Mouse (Mus musculus) CH12.LX (cell line): Measurements from ENCODE around the gene Lrrc63. TPM values are rescaled to one million over a fixed set of nuclear protein-coding genes. Genes with fewer than 3 reads are reported as not detected.

Experiments used
- DNase-seq: peaks from one replicate; pipeline ENCODE4 v3.0.0-alpha.2; 2013; ENCODE audit errors: extremely low read depth
- H3K27ac ChIP-seq: 2 replicates; pipeline ENCODE4 v1.5.1; 2012; ENCODE audit warnings: low read depth, mild to moderate bottlenecking, control low read depth, moderate library complexity; ENCODE audit not compliant: insufficient read depth
- H3K27me3 ChIP-seq: replicated peaks from 2 replicates; pipeline ENCODE3; 2012; ENCODE audit warnings: inconsistent platforms
- H3K36me3 ChIP-seq, 2 experiments: replicated peaks in 1 of 2; 2 replicates each; pipeline versions ENCODE3 to v1.6.1; 2012; ENCODE audit warnings: inconsistent platforms in 1 of 2, low read length in 1 of 2, mild to moderate bottlenecking in 1 of 2, mixed read lengths in 1 of 2, moderate library complexity in 1 of 2; ENCODE audit not compliant: control insufficient read depth in 1 of 2, insufficient read depth in 1 of 2
- H3K4me1 ChIP-seq, 2 experiments: 2 replicates each; pipeline ENCODE4 v1.6.1; 2012; ENCODE audit warnings: inconsistent platforms in 1 of 2, moderate library complexity in 1 of 2; ENCODE audit not compliant: insufficient read depth in 2 of 2, control insufficient read depth in 1 of 2
- H3K4me2 ChIP-seq: 2 replicates; pipeline ENCODE4 v1.6.1; 2012; ENCODE audit warnings: low read depth, mild to moderate bottlenecking, control low read depth; ENCODE audit not compliant: poor library complexity, insufficient read depth, severe bottlenecking
- H3K4me3 ChIP-seq, 3 experiments: fragments of 150-350 bp in 1 of 3; sonication (generic) in 1 of 3; replicated peaks in 1 of 3; 2 replicates each; pipeline versions ENCODE3 to v1.5.1; 2011 to 2012; ENCODE audit warnings: low read depth in 2 of 3, low read length in 2 of 3, mild to moderate bottlenecking in 2 of 3, moderate library complexity in 2 of 3, control low read depth in 1 of 3, improper control_type of control experiment in 1 of 3, inconsistent platforms in 1 of 3, mixed read lengths in 1 of 3; ENCODE audit not compliant: poor library complexity in 1 of 3
- H3K79me2 ChIP-seq: replicated peaks from 2 replicates; pipeline ENCODE4 v1.6.1; 2012; ENCODE audit warnings: mild to moderate bottlenecking, moderate library complexity; ENCODE audit not compliant: control insufficient read depth, poor library complexity, insufficient read depth, severe bottlenecking; ENCODE audit errors: extremely low read depth
- H3K9ac ChIP-seq: 2 replicates; pipeline ENCODE4 v1.6.1; 2012; ENCODE audit warnings: low read depth, mild to moderate bottlenecking, control low read depth, moderate library complexity; ENCODE audit not compliant: insufficient read depth
- H3K9me3 ChIP-seq: replicated peaks from 2 replicates; pipeline ENCODE3; 2012; ENCODE audit warnings: low read length, inconsistent platforms, mixed read lengths
- BHLHE40 ChIP-seq: IDR thresholded peaks from 2 replicates; pipeline ENCODE4 v1.6.1; 2011; ENCODE audit warnings: mild to moderate bottlenecking, low read depth, low read length, improper control_type of control experiment
- CHD1 ChIP-seq: IDR thresholded peaks from 2 replicates; pipeline ENCODE4 v1.6.1; 2012; ENCODE audit warnings: low read depth, low read length, improper control_type of control experiment, inconsistent platforms
- CHD2 ChIP-seq: IDR thresholded peaks from 2 replicates; pipeline ENCODE4 v1.6.1; 2011; ENCODE audit warnings: low read length, improper control_type of control experiment
- E2F4 ChIP-seq: IDR thresholded peaks from 2 replicates; pipeline ENCODE4 v1.6.1; 2011; ENCODE audit warnings: low read depth, low read length, improper control_type of control experiment; ENCODE audit not compliant: insufficient replicate concordance
- ELF1 ChIP-seq: IDR thresholded peaks from 2 replicates; pipeline ENCODE4 v1.6.1; 2014; ENCODE audit warnings: low read depth, mild to moderate bottlenecking, inconsistent platforms, low read length, improper control_type of control experiment
- EP300 ChIP-seq: IDR thresholded peaks from 2 replicates; pipeline ENCODE4 v1.6.1; 2011; ENCODE audit warnings: low read length, improper control_type of control experiment
- ETS1 ChIP-seq: conservative IDR thresholded peaks from 2 replicates; pipeline ENCODE4 v1.6.1; 2012; ENCODE audit warnings: low read depth, mild to moderate bottlenecking, inconsistent platforms, low read length, improper control_type of control experiment, moderate library complexity
- GABPA ChIP-seq: IDR thresholded peaks from 2 replicates; pipeline ENCODE4 v1.6.1; 2012; ENCODE audit warnings: low read depth, low read length, improper control_type of control experiment, inconsistent platforms; ENCODE audit not compliant: insufficient replicate concordance
- HCFC1 ChIP-seq: IDR thresholded peaks from 2 replicates; pipeline ENCODE4 v1.6.1; 2012; ENCODE audit warnings: low read depth, mild to moderate bottlenecking, inconsistent platforms, low read length, improper control_type of control experiment
- IRF4 ChIP-seq: IDR thresholded peaks from 2 replicates; pipeline ENCODE4 v1.6.1; 2014; ENCODE audit warnings: low read depth, mild to moderate bottlenecking, inconsistent platforms, low read length, improper control_type of control experiment
- JUN ChIP-seq: IDR thresholded peaks from 2 replicates; pipeline ENCODE4 v1.6.1; 2011; ENCODE audit warnings: low read depth, mild to moderate bottlenecking, low read length, improper control_type of control experiment, moderate library complexity; ENCODE audit not compliant: insufficient read depth
- JUND ChIP-seq: conservative IDR thresholded peaks from 2 replicates; pipeline ENCODE4 v1.6.1; 2011; ENCODE audit warnings: low read depth, low read length, improper control_type of control experiment
- KAT2A ChIP-seq: IDR thresholded peaks from 2 replicates; pipeline ENCODE4 v1.6.1; 2012; ENCODE audit warnings: low read length, improper control_type of control experiment, inconsistent platforms; ENCODE audit not compliant: insufficient replicate concordance
- MAFK ChIP-seq: IDR thresholded peaks from 2 replicates; pipeline ENCODE4 v1.6.1; 2011; ENCODE audit warnings: low read length, improper control_type of control experiment; ENCODE audit not compliant: insufficient replicate concordance
- MAX ChIP-seq: IDR thresholded peaks from 2 replicates; pipeline ENCODE4 v1.6.1; 2011; ENCODE audit warnings: low read length, improper control_type of control experiment
- MAZ ChIP-seq: IDR thresholded peaks from 2 replicates; pipeline ENCODE4 v1.6.1; 2012; ENCODE audit warnings: low read depth, mild to moderate bottlenecking, inconsistent platforms, low read length, improper control_type of control experiment, moderate library complexity
- MEF2A ChIP-seq: IDR thresholded peaks from 2 replicates; pipeline ENCODE4 v1.6.1; 2014; ENCODE audit warnings: low read depth, mild to moderate bottlenecking, inconsistent platforms, low read length, improper control_type of control experiment, borderline replicate concordance
- MXI1 ChIP-seq: IDR thresholded peaks from 2 replicates; pipeline ENCODE4 v1.6.1; 2011; ENCODE audit warnings: mild to moderate bottlenecking, low read depth, low read length, improper control_type of control experiment
- MYC ChIP-seq: IDR thresholded peaks from 2 replicates; pipeline ENCODE4 v1.6.1; 2011; ENCODE audit warnings: low read depth, mild to moderate bottlenecking, improper control_type of control experiment, low read length
- NELFE ChIP-seq: IDR thresholded peaks from 2 replicates; pipeline ENCODE4 v1.6.1; 2011; ENCODE audit warnings: low read depth, low read length, improper control_type of control experiment
- NRF1 ChIP-seq: IDR thresholded peaks from 2 replicates; pipeline ENCODE4 v1.6.1; 2014; ENCODE audit warnings: low read depth, mild to moderate bottlenecking, inconsistent platforms, low read length, improper control_type of control experiment, moderate library complexity
- POLR2A ChIP-seq: IDR thresholded peaks from 2 replicates; pipeline ENCODE4 v1.6.1; 2011; ENCODE audit warnings: low read depth, mild to moderate bottlenecking, improper control_type of control experiment, low read length
- POLR2AphosphoS2 ChIP-seq: IDR thresholded peaks from 2 replicates; pipeline ENCODE4 v1.6.1; 2011; ENCODE audit warnings: low read depth, low read length, improper control_type of control experiment
- RAD21 ChIP-seq: IDR thresholded peaks from 2 replicates; pipeline ENCODE4 v1.6.1; 2011; ENCODE audit warnings: low read depth, mild to moderate bottlenecking, low read length, improper control_type of control experiment, moderate library complexity
- SIN3A ChIP-seq: IDR thresholded peaks from 2 replicates; pipeline ENCODE4 v1.6.1; 2012; ENCODE audit warnings: low read length, improper control_type of control experiment, inconsistent platforms
- TCF12 ChIP-seq: IDR thresholded peaks from 2 replicates; pipeline ENCODE4 v1.6.1; 2014; ENCODE audit warnings: low read depth, mild to moderate bottlenecking, inconsistent platforms, low read length, improper control_type of control experiment
- UBTF ChIP-seq: IDR thresholded peaks from 2 replicates; pipeline ENCODE4 v1.6.1; 2012; ENCODE audit warnings: low read depth, mild to moderate bottlenecking, inconsistent platforms, low read length, improper control_type of control experiment, moderate library complexity
- USF1 ChIP-seq: IDR thresholded peaks from 2 replicates; pipeline ENCODE4 v1.6.1; 2014; ENCODE audit warnings: low read depth, mild to moderate bottlenecking, inconsistent platforms, low read length, improper control_type of control experiment
- ZC3H11A ChIP-seq: IDR thresholded peaks from 2 replicates; pipeline ENCODE4 v1.6.1; 2012; ENCODE audit warnings: low read depth, mild to moderate bottlenecking, inconsistent platforms, low read length, improper control_type of control experiment
- ZMIZ1 ChIP-seq: IDR thresholded peaks from 2 replicates; pipeline ENCODE4 v1.6.1; 2012; ENCODE audit warnings: low read depth, mild to moderate bottlenecking, inconsistent platforms, low read length, improper control_type of control experiment
- ZNF384 ChIP-seq: IDR thresholded peaks from 2 replicates; pipeline ENCODE4 v1.6.1; 2012; ENCODE audit warnings: low read depth, low read length, improper control_type of control experiment, inconsistent platforms
- dilution Hi-C: fragments of 300-500 bp; cut with MboI; formaldehyde crosslinking; loops from 2 replicates; pipeline ENCODE4 v1.14.3; 2020; ENCODE audit warnings: low sequenced_read_pairs; ENCODE audit not compliant: extremely low pct_unique_long_range_greater_than_20kb, extremely low pct_ligation_motif_present
- in situ Hi-C: fragments of 300-500 bp; cut with MboI; formaldehyde crosslinking; loops from 3 replicates; pipeline ENCODE4 v1.14.3; 2019; ENCODE audit warnings: low sequenced_read_pairs, low pct_ligation_motif_present, low pct_unique_long_range_greater_than_20kb, mixed read lengths
- polyA plus RNA-seq: library from polyadenylated mRNA; unstranded; fragments of >175 nt; gene quantifications from 2 replicates; pipeline ENCODE4 v1.2.1, GENCODE M21; 2012; ENCODE audit warnings: low read depth; ENCODE audit not compliant: insufficient read length
- total RNA-seq, 2 experiments: library from RNA; depleted of rRNA; stranded (reverse); fragments of 300-350 nt in 1 of 2; fragments of >200 nt in 1 of 2; gene quantifications; 2 replicates each; pipeline ENCODE4 v1.2.3; 2012 to 2014

The Lrrc63 gene
- total and polyA plus RNA-seq, 3 experiments = not detected

DNA sequence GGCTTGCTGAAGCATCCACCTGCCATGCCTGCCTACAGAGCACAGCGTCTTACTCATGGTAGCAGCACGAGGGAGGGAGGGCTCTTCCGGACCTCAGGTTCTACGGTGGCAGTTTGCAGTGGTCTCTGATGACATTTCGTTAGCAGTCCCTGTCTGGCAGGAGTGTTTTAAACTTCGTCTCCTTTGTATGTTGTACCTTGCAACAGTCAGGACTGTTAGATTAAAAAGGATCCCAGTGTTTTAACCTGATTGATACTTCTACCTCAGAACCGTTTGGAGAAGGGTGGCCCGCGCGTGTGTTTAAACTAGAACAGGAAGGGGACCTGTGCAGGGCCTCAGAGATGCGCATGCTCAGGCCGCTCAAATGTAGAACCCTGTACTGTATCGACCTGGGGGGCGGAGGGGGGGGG, 47.7 kb upstream of the Lrrc63 start:
- no peaks in the 10 kb centered on the region for H3K27me3 ChIP-seq
- peaks cover 41% of the 10 kb centered on the region for H3K79me2 ChIP-seq
- peaks cover 0 to 6% of the 10 kb centered on the region in 2 experiments for H3K36me3 ChIP-seq
- H3K4me3 ChIP-seq = peak overlapping the region; percentile 72 to 79 (median 76)
- H3K9ac ChIP-seq = peak overlapping the region; percentile 96
- in situ Hi-C loops (loop anchor here (5.0 kb wide), 1 partner anchor 106 kb away; no protein-coding TSS in a partner anchor), dilution Hi-C loops (no loop called here)
- H3K27ac ChIP-seq = peak overlapping the region; percentile 100
- TF ChIP-seq KAT2A = no peak
- no peak for TF ChIP-seq ZC3H11A
- TF ChIP-seq JUN = no peak
- TF ChIP-seq GABPA = no peak
- peak; percentile 94 for TF ChIP-seq MAX
- TF ChIP-seq SIN3A = peak; percentile 66; the same call in 1 of the 2 replicates
- peak; percentile 94 for TF ChIP-seq MXI1
- no peak for TF ChIP-seq ZNF384
- no peak for TF ChIP-seq CHD2
- no peak for TF ChIP-seq RAD21
- peak; percentile 8; the same call in 1 of the 2 replicates for TF ChIP-seq MAFK
- TF ChIP-seq IRF4 = peak; percentile 23; the same call in 1 of the 2 replicates
- peak; percentile 90 for TF ChIP-seq NRF1
- no peak for TF ChIP-seq E2F4
- no peak for TF ChIP-seq CHD1
- no peak for TF ChIP-seq USF1
- peak; percentile 51; the same call in 1 of the 2 replicates for TF ChIP-seq TCF12
- peak; percentile 78 for TF ChIP-seq BHLHE40
- TF ChIP-seq NELFE = peak; percentile 74
- peak; percentile 78 for TF ChIP-seq POLR2A
- no peak for TF ChIP-seq MEF2A
- TF ChIP-seq JUND = no peak
- no peak; the same call in 1 of the 2 replicates for TF ChIP-seq POLR2AphosphoS2
- 0 out of 2 replicates have a peak, but pooled peaks have one; percentile 51 for TF ChIP-seq MAZ
- no peak for TF ChIP-seq ETS1
- peak; percentile 69; the same call in 1 of the 2 replicates for TF ChIP-seq ZMIZ1
- no peak for TF ChIP-seq EP300
- TF ChIP-seq UBTF = no peak
- TF ChIP-seq MYC = peak; percentile 98
- TF ChIP-seq ELF1 = peak; percentile 70; the same call in 1 of the 2 replicates
- TF ChIP-seq HCFC1 = peak; percentile 45
- DNase-seq = peak; percentile 89
- no peaks in the 10 kb centered on the region for H3K9me3 ChIP-seq
- peaks cover 7 to 41% of the 10 kb centered on the region in 2 experiments; a peak in 3 of 4 replicates for H3K4me1 ChIP-seq
- peak overlapping the region; percentile 53 for H3K4me2 ChIP-seq
